Mouse (Mus musculus): ENCODE data around the gene Ccnjl. TPM values are rescaled to one million over a fixed set of nuclear protein-coding genes. Genes with fewer than 3 reads are reported as not detected.

Gene Ccnjl
- total and polyA plus RNA-seq, 2 experiments = 0.09 to 0.10 TPM

GRCm38 (mm10) chr11:43566696-43567095 lies 38.1 kb downstream of the Ccnjl start:
- WGBS = 82% methylated on average over 5 of the region's 5 CpGs
- no peak for DNase-seq (ENCODE audit: extremely low read depth, low read depth, low spot score)
- Histone ChIP-seq H3K27me3 (ENCODE audit: control insufficient read depth, insufficient read depth, low read length) (no peaks in the 10 kb centered on the region), H3K36me3 (ENCODE audit: control insufficient read depth, insufficient read depth, low read length) (no peaks in the 10 kb centered on the region), H3K4me3 (ENCODE audit: insufficient read depth, low read depth, low read length) (no peak overlapping the region), H3K9ac (ENCODE audit: low read depth, low read length) (no peak overlapping the region), H3K4me1 (ENCODE audit: control insufficient read depth, insufficient read depth, low read length) (no peaks in the 10 kb centered on the region), H3K79me2 (ENCODE audit: control insufficient read depth, insufficient read depth, low read length) (no peaks in the 10 kb centered on the region), H3K27ac (replicated peaks; ENCODE audit: insufficient read depth, low read depth, low read length) (no peak overlapping the region)
- TF ChIP-seq CTCF (IDR thresholded peaks at IDR 0.05; ENCODE audit: low read depth, low read length) = no peak
- TF ChIP-seq POLR2A (IDR thresholded peaks at IDR 0.05; ENCODE audit: extremely low read depth, insufficient read depth, low read length) = no peak

- H3K4me3 ChIP-seq (ENCODE audit: insufficient read depth, low read depth, low read length) = no peak overlapping the region
- no peaks in the 10 kb centered on the region for H3K79me2 ChIP-seq (ENCODE audit: control insufficient read depth, insufficient read depth, low read length)
- no peak overlapping the region for H3K9ac ChIP-seq (ENCODE audit: low read depth, low read length)
- H3K36me3 ChIP-seq (ENCODE audit: control insufficient read depth, insufficient read depth, low read length) = no peaks in the 10 kb centered on the region
- H3K27me3 ChIP-seq (ENCODE audit: control insufficient read depth, insufficient read depth, low read length) = no peaks in the 10 kb centered on the region
- TF ChIP-seq POLR2A (IDR thresholded peaks at IDR 0.05; ENCODE audit: extremely low read depth, insufficient read depth, low read length) (no peak), CTCF (IDR thresholded peaks at IDR 0.05; ENCODE audit: low read depth, low read length) (peak; percentile 62)
- H3K27ac ChIP-seq (replicated peaks; ENCODE audit: insufficient read depth, low read depth, low read length) = no peak overlapping the region
- peak; percentile 28 for DNase-seq (ENCODE audit: extremely low read depth, low read depth, low spot score)
- WGBS = 52% methylated on average over 5 of the region's 5 CpGs
- H3K4me1 ChIP-seq (ENCODE audit: control insufficient read depth, insufficient read depth, low read length) = no peaks in the 10 kb centered on the region
These were observed 39.7 kb downstream of the Ccnjl start for GRCm38 (mm10) chr11:43568263-43568662.

- DNase-seq (ENCODE audit: extremely low read depth, low read depth, low spot score) = no peak
- 71% methylated on average over 5 of the region's 5 CpGs for WGBS
- no peaks in the 10 kb centered on the region for H3K79me2 ChIP-seq (ENCODE audit: control insufficient read depth, insufficient read depth, low read length)
- H3K4me3 ChIP-seq (ENCODE audit: insufficient read depth, low read depth, low read length) = no peak overlapping the region
- H3K27me3 ChIP-seq (ENCODE audit: control insufficient read depth, insufficient read depth, low read length) = no peaks in the 10 kb centered on the region
- H3K27ac ChIP-seq (replicated peaks; ENCODE audit: insufficient read depth, low read depth, low read length) = no peak overlapping the region
- TF ChIP-seq POLR2A (IDR thresholded peaks at IDR 0.05; ENCODE audit: extremely low read depth, insufficient read depth, low read length) (no peak), CTCF (IDR thresholded peaks at IDR 0.05; ENCODE audit: low read depth, low read length) (no peak)
- H3K36me3 ChIP-seq (ENCODE audit: control insufficient read depth, insufficient read depth, low read length) = no peaks in the 10 kb centered on the region
- no peaks in the 10 kb centered on the region for H3K4me1 ChIP-seq (ENCODE audit: control insufficient read depth, insufficient read depth, low read length)
- no peak overlapping the region for H3K9ac ChIP-seq (ENCODE audit: low read depth, low read length)
These were observed 40.6 kb downstream of the Ccnjl start for GRCm38 (mm10) chr11:43569188-43569587.

GRCm38 (mm10) chr11:43569595-43569994 lies 41.0 kb downstream of the Ccnjl start:
- TF ChIP-seq POLR2A (IDR thresholded peaks at IDR 0.05; ENCODE audit: extremely low read depth, insufficient read depth, low read length) = no peak
- no peak for TF ChIP-seq CTCF (IDR thresholded peaks at IDR 0.05; ENCODE audit: low read depth, low read length)
- Histone ChIP-seq H3K79me2 (ENCODE audit: control insufficient read depth, insufficient read depth, low read length) (no peaks in the 10 kb centered on the region), H3K4me3 (ENCODE audit: insufficient read depth, low read depth, low read length) (no peak overlapping the region), H3K36me3 (ENCODE audit: control insufficient read depth, insufficient read depth, low read length) (no peaks in the 10 kb centered on the region), H3K4me1 (ENCODE audit: control insufficient read depth, insufficient read depth, low read length) (no peaks in the 10 kb centered on the region), H3K27ac (replicated peaks; ENCODE audit: insufficient read depth, low read depth, low read length) (no peak overlapping the region), H3K27me3 (ENCODE audit: control insufficient read depth, insufficient read depth, low read length) (no peaks in the 10 kb centered on the region), H3K9ac (ENCODE audit: low read depth, low read length) (no peak overlapping the region)
- WGBS = 65% methylated on average over 11 of the region's 11 CpGs
- DNase-seq (ENCODE audit: extremely low read depth, low read depth, low spot score) = peak; percentile 27

GRCm38 (mm10) chr11:43575061-43575375 lies 46.4 kb downstream of the Ccnjl start:
- Histone ChIP-seq H3K36me3 (ENCODE audit: control insufficient read depth, insufficient read depth, low read length) (no peaks in the 10 kb centered on the region), H3K4me3 (ENCODE audit: insufficient read depth, low read depth, low read length) (no peak overlapping the region), H3K79me2 (ENCODE audit: control insufficient read depth, insufficient read depth, low read length) (no peaks in the 10 kb centered on the region), H3K4me1 (ENCODE audit: control insufficient read depth, insufficient read depth, low read length) (no peaks in the 10 kb centered on the region), H3K9ac (ENCODE audit: low read depth, low read length) (no peak overlapping the region), H3K27me3 (ENCODE audit: control insufficient read depth, insufficient read depth, low read length) (no peaks in the 10 kb centered on the region), H3K27ac (replicated peaks; ENCODE audit: insufficient read depth, low read depth, low read length) (no peak overlapping the region)
- no peak for DNase-seq (ENCODE audit: extremely low read depth, low read depth, low spot score)
- TF ChIP-seq CTCF (IDR thresholded peaks at IDR 0.05; ENCODE audit: low read depth, low read length) = no peak
- 55% methylated on average over 3 of the region's 3 CpGs for WGBS

- Histone ChIP-seq H3K4me1 (ENCODE audit: control insufficient read depth, insufficient read depth, low read length) (no peaks in the 10 kb centered on the region), H3K9ac (ENCODE audit: low read depth, low read length) (no peak overlapping the region), H3K79me2 (ENCODE audit: control insufficient read depth, insufficient read depth, low read length) (no peaks in the 10 kb centered on the region), H3K4me3 (ENCODE audit: insufficient read depth, low read depth, low read length) (no peak overlapping the region), H3K27ac (replicated peaks; ENCODE audit: insufficient read depth, low read depth, low read length) (no peak overlapping the region), H3K36me3 (ENCODE audit: control insufficient read depth, insufficient read depth, low read length) (no peaks in the 10 kb centered on the region), H3K27me3 (ENCODE audit: control insufficient read depth, insufficient read depth, low read length) (no peaks in the 10 kb centered on the region)
- TF ChIP-seq POLR2A (IDR thresholded peaks at IDR 0.05; ENCODE audit: extremely low read depth, insufficient read depth, low read length) (no peak), CTCF (IDR thresholded peaks at IDR 0.05; ENCODE audit: low read depth, low read length) (no peak)
- WGBS = 71% methylated on average over 9 of the region's 9 CpGs
- DNase-seq (ENCODE audit: extremely low read depth, low read depth, low spot score) = no peak
These were observed 47.0 kb downstream of the Ccnjl start for GRCm38 (mm10) chr11:43575376-43576151.
